Mouse (Mus musculus) midbrain, postnatal 0 days (tissue): Measurements from ENCODE around the gene Pbx1. TPM values are rescaled to one million over a fixed set of nuclear protein-coding genes. Genes with fewer than 3 reads are reported as not detected.

ENCODE experiments used
- ATAC-seq: fragments of 200-750 bp; cut with Nextera tagmentation; 2 replicates; pipeline ENCODE4 v1.8.0; 2017; ENCODE audit warnings: moderate number of reproducible peaks, mild to moderate bottlenecking, moderate TSS enrichment, moderate library complexity; ENCODE audit not compliant: low FRiP score
- DNase-seq: peaks from one replicate; pipeline ENCODE4 v3.0.0-alpha.2; 2015; ENCODE audit warnings: low spot score
- H3K27ac ChIP-seq: fragments of 300-500 bp; sonication (generic); 2 replicates; pipeline ENCODE4 v1.5.1; 2014; ENCODE audit warnings: low read depth, mild to moderate bottlenecking, low read length, mixed read lengths
- H3K27me3 ChIP-seq: fragments of 300-500 bp; sonication (generic); 2 replicates; pipeline ENCODE4 v1.6.1; 2014; ENCODE audit warnings: low read length, control low read depth, mixed read lengths; ENCODE audit not compliant: insufficient read depth
- H3K36me3 ChIP-seq: fragments of 300-500 bp; sonication (generic); 2 replicates; pipeline ENCODE4 v1.6.1; 2014; ENCODE audit warnings: low read length, control low read depth, mixed read lengths; ENCODE audit not compliant: insufficient read depth
- H3K4me1 ChIP-seq: fragments of 300-500 bp; sonication (generic); 2 replicates; pipeline ENCODE4 v1.6.1; 2014; ENCODE audit warnings: mild to moderate bottlenecking, control low read depth, antibody characterized with exemption, low read length, mixed read lengths; ENCODE audit not compliant: insufficient read depth
- H3K4me2 ChIP-seq: fragments of 300-500 bp; sonication (generic); 2 replicates; pipeline ENCODE4 v1.6.1; 2014; ENCODE audit warnings: low read depth, mild to moderate bottlenecking, low read length, mixed read lengths; ENCODE audit not compliant: poor library complexity, severe bottlenecking
- H3K4me3 ChIP-seq: fragments of 300-500 bp; sonication (generic); 2 replicates; pipeline ENCODE4 v1.5.1; 2014; ENCODE audit warnings: low read depth, mild to moderate bottlenecking, low read length, moderate library complexity
- H3K9ac ChIP-seq: fragments of 300-500 bp; sonication (generic); replicated peaks from 2 replicates; pipeline ENCODE4 v1.6.1; 2014; ENCODE audit warnings: mild to moderate bottlenecking, low read length, moderate library complexity, mixed read lengths; ENCODE audit not compliant: poor library complexity, severe bottlenecking
- H3K9me3 ChIP-seq: fragments of 300-500 bp; sonication (generic); 2 replicates; pipeline ENCODE4 v1.6.1; 2016; ENCODE audit warnings: low read length, control low read depth
- CTCF ChIP-seq: IDR thresholded peaks from 2 replicates; pipeline ENCODE4 v1.5.1; 2016; ENCODE audit warnings: antibody characterized with exemption, mild to moderate bottlenecking
- WGBS: fragments of 180-500 bp; shearing (Covaris S2); extraction: QIAGEN DNeasy Blood & Tissue Kit; methylation state at CpG from one replicate; pipeline ENCODE4 v1.1.7; 2014; 5-methylcytosine and 5-hydroxymethylcytosine counted together
- polyA plus RNA-seq: library from polyadenylated mRNA; unstranded; fragments of >200 nt; fragmentation: Nextera tagmentation; extraction: Ambion mirVana; gene quantifications from 2 replicates; pipeline ENCODE4 v1.2.1, GENCODE M21; 2015
- total RNA-seq: library from RNA; depleted of rRNA; stranded (reverse); fragments of >200 nt; gene quantifications from 2 replicates; pipeline ENCODE4 v1.2.3, GENCODE M21; 2014

Pbx1 gene
- total and polyA plus RNA-seq, 2 experiments from 2014 or later, result 57.6 to 83.4 TPM

DNA sequence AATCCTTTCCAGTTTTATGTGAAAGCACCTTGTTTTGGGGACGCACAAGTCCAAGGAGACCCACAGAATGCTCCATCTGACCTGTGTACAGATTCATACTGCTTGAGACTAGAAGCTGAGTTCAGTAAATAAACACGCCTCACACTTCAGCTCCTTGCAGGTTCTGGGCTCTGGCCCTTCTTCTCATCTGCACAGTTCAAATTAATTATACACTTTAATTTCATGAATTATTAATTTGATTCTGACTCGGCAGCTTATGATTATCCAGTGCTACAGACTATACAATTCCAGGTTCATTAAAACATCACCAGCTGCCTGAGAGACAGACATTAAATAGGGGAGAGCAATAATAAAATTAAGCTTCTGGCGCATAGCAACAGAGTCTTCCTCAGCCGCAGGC is 156.4 kb downstream of the Pbx1 start:
- TF ChIP-seq CTCF, result no peak
- DNase-seq, result no peak
- Histone ChIP-seq H3K4me2 (no peak overlapping the region), H3K27ac (0 out of 2 replicates have a peak overlapping the region, but pooled peaks have one; percentile 26), H3K36me3 (no peaks in the 10 kb centered on the region), H3K4me1 (peaks cover 10% of the 10 kb centered on the region; the same call in 1 of the 2 replicates), H3K9me3 (no peaks in the 10 kb centered on the region), H3K9ac (no peak overlapping the region), H3K4me3 (no peak overlapping the region), H3K27me3 (no peaks in the 10 kb centered on the region)
- WGBS, result 22% methylated on average over 5 of the region's 5 CpGs
- ATAC-seq, result peak; percentile 44

DNA sequence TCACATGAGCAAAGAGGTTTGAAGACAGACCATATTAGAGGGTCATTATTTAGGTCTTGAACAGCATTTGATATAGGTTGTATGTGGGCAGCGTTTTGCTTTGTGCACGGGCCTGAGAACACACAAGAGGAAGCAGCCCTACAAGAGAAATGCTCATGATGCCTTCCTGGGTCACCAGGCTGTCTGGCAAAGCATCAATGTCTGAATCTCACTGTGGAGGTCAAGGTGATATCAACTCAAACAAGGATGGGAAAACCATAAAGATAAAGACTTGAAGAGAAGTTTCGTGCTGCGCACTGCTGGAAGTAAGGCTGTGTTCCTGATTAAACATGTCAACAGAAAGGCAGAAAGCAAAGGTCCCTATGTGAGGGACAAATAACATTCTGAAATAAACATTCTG is 157.8 kb downstream of the Pbx1 start:
- WGBS, result 92% methylated on average over 4 of the region's 4 CpGs
- no peak for TF ChIP-seq CTCF
- H3K4me3 ChIP-seq, result no peak overlapping the region
- no peak overlapping the region for H3K9ac ChIP-seq
- no peak for DNase-seq
- ATAC-seq, result no peak
- peaks cover 11% of the 10 kb centered on the region for H3K4me1 ChIP-seq
- no peak overlapping the region for H3K4me2 ChIP-seq
- no peaks in the 10 kb centered on the region for H3K27me3 ChIP-seq
- H3K27ac ChIP-seq, result no peak overlapping the region
- no peaks in the 10 kb centered on the region for H3K9me3 ChIP-seq
- no peaks in the 10 kb centered on the region for H3K36me3 ChIP-seq

DNA sequence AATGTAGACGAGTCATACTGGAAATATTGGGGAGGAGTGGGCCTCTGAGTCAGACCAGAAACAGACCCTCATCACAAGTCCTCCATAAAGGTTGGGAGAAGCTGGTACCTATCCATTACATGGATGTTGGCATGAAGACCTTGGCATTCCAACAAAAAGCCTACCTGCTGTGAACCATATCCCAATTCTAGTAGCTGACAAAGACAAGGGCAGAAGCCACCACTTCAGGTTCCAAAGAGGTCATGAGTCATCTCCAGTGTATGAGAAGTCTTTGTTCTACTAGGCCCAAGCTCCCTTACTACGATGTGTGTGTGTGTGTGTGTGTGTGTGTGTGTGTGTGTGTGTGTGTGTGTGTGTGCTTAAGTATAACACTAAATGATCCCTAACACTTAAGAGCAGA is 160.0 kb downstream of the Pbx1 start:
- H3K9me3 ChIP-seq, result no peaks in the 10 kb centered on the region
- H3K27me3 ChIP-seq, result no peaks in the 10 kb centered on the region
- no peaks in the 10 kb centered on the region for H3K36me3 ChIP-seq
- peaks cover 13% of the 10 kb centered on the region for H3K4me1 ChIP-seq
- no peak overlapping the region for H3K4me3 ChIP-seq
- 87% methylated on average over 2 of the region's 2 CpGs for whole genome bisulfite sequencing
- no peak overlapping the region for H3K9ac ChIP-seq
- DNase-seq, result no peak
- H3K4me2 ChIP-seq, result no peak overlapping the region
- H3K27ac ChIP-seq, result no peak overlapping the region
- ATAC-seq, result no peak
- no peak for TF ChIP-seq CTCF

DNA sequence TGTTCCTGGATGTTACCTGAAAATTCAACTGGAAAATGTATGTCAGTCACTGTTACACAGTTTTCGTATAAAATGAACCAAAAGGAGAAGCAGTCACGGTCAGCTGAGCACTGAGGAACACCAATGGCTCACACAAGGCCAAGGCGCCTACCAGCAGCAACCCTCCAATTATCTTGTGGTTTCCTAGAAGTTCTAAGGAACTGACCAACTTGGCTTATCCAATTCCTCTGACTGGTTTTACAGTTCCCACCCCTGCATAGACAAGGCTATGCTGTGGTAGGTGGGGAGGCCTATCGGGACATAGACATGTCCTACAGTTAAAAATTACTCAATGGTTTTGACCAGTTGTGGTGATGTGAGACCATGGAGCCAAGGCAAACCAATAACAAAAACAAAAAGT is 160.9 kb downstream of the Pbx1 start:
- no peaks in the 10 kb centered on the region for H3K27me3 ChIP-seq
- WGBS, result 88% methylated on average over 4 of the region's 4 CpGs
- no peak overlapping the region for H3K4me3 ChIP-seq
- DNase-seq, result no peak
- peaks cover 10% of the 10 kb centered on the region for H3K4me1 ChIP-seq
- no peak for ATAC-seq
- H3K9ac ChIP-seq, result no peak overlapping the region
- H3K27ac ChIP-seq, result no peak overlapping the region
- no peaks in the 10 kb centered on the region for H3K36me3 ChIP-seq
- TF ChIP-seq CTCF, result no peak
- H3K9me3 ChIP-seq, result no peaks in the 10 kb centered on the region
- H3K4me2 ChIP-seq, result no peak overlapping the region

DNA sequence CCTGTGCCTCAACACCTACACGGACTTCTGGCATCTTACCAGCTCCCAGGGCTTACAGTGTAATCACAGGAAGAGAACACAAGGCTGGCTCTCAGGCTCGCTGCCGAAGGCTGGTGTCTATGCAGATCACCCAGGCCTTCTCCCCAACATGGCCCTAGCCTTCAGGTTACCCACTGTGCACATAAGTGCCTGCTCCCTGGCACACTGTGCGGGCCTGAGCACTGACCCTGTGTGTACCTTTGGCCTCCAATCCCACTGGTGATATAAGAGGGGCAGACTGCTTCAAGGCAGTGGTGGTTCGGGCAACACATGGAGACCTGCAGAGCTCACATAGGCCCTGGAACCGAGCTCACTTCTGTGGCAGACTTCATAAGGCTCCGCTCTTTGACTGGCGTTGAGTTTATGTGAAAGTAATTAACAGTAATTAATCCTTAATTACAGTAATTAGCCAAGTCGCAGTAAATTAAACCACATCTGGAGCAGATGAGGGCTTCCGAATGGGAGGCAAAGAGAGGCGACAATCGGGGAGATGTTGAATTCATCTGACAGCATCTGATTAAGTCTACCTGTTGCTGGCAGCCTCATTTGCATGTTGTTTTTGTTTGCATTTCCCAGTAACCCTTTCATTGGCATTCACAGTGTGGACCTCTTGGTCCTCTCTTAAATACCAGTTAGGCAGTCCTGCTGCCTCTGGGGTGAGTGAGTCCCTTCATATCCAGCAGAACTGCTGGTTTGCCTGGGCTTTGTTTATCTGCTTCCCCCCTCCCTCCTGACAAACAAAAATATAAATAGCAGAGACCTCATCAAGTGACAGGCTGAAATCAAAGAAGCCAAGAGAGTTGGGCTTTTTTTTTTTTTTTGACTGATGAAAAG is 163.1 kb downstream of the Pbx1 start:
- H3K9me3 ChIP-seq, result no peaks in the 10 kb centered on the region
- no peak overlapping the region for H3K4me3 ChIP-seq
- no peak overlapping the region for H3K9ac ChIP-seq
- WGBS, result 67% methylated on average over 12 of the region's 12 CpGs
- TF ChIP-seq CTCF, result no peak
- ATAC-seq (no peak), DNase-seq (no peak)
- H3K4me2 ChIP-seq, result no peak overlapping the region
- H3K4me1 ChIP-seq, result peaks cover 12% of the 10 kb centered on the region
- H3K36me3 ChIP-seq, result no peaks in the 10 kb centered on the region
- no peak overlapping the region for H3K27ac ChIP-seq
- H3K27me3 ChIP-seq, result no peaks in the 10 kb centered on the region

DNA sequence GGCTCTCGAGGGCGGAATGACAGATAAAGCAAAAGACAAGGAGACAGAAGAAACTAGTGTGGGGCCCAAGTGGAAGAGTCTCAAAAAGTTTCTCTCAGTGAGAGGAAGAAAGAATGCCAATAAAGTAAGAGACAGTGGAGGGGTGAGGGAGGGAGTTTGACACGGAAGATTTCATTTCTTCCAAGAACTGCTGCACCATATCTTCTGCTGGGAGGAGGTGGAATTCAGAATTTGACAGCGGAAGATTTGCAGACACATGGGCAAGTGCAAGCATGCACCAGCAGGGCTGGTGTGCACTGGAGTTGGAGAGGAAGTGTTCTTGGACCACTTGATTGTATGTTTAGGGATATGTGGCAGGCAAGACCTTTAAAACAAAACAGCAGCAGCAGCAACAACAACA is 163.8 kb downstream of the Pbx1 start:
- TF ChIP-seq CTCF, result no peak
- 89% methylated on average over 4 of the region's 4 CpGs for WGBS

More for the DNA sequence above, 163.8 kb downstream of the Pbx1 start:
- Histone ChIP-seq H3K4me1 (peaks cover 12% of the 10 kb centered on the region), H3K36me3 (no peaks in the 10 kb centered on the region), H3K27me3 (no peaks in the 10 kb centered on the region), H3K4me2 (no peak overlapping the region), H3K9ac (no peak overlapping the region), H3K4me3 (no peak overlapping the region), H3K27ac (no peak overlapping the region), H3K9me3 (no peaks in the 10 kb centered on the region)
- ATAC-seq (no peak), DNase-seq (no peak)
